Mouse (Mus musculus) ES-Bruce4 (cell line): ENCODE results near the gene Tnfsf10. TPM values are rescaled to one million over a fixed set of nuclear protein-coding genes. Genes with fewer than 3 reads are reported as not detected.

ENCODE experiments used
- H3K27ac ChIP-seq: 2 replicates; pipeline ENCODE4 v1.5.1; 2012; ENCODE audit warnings: low read length, inconsistent platforms; ENCODE audit not compliant: insufficient read depth
- H3K27me3 ChIP-seq: 2 replicates; pipeline ENCODE4 v1.6.1; 2012; ENCODE audit warnings: mild to moderate bottlenecking, low read length, inconsistent platforms; ENCODE audit not compliant: control insufficient read depth, poor library complexity, insufficient read depth, severe bottlenecking
- H3K36me3 ChIP-seq: 2 replicates; pipeline ENCODE4 v1.6.1; 2012; ENCODE audit warnings: inconsistent platforms, mild to moderate bottlenecking, low read length, moderate library complexity; ENCODE audit not compliant: control insufficient read depth, poor library complexity, insufficient read depth, severe bottlenecking
- H3K4me1 ChIP-seq: one replicate; pipeline ENCODE4 v1.8.1; 2011; ENCODE audit warnings: low read length; ENCODE audit not compliant: control insufficient read depth, insufficient read depth
- H3K4me3 ChIP-seq: 2 replicates; pipeline ENCODE4 v1.5.1; 2011; ENCODE audit warnings: low read depth, mild to moderate bottlenecking, low read length
- H3K9ac ChIP-seq: 2 replicates; pipeline ENCODE4 v1.6.1; 2012; ENCODE audit warnings: low read depth, mild to moderate bottlenecking, inconsistent platforms; ENCODE audit not compliant: poor library complexity, severe bottlenecking
- H3K9me3 ChIP-seq: replicated peaks from 2 replicates; pipeline ENCODE4 v1.6.1; 2012; ENCODE audit warnings: mild to moderate bottlenecking, low read length, inconsistent platforms; ENCODE audit not compliant: control insufficient read depth, poor library complexity, insufficient read depth, severe bottlenecking
- CTCF ChIP-seq: IDR thresholded peaks from one replicate; pipeline ENCODE4 v1.8.1; 2011; ENCODE audit warnings: low read depth, low read length
- EP300 ChIP-seq: IDR thresholded peaks from 2 replicates; pipeline ENCODE4 v1.6.1; 2011; ENCODE audit warnings: low read depth, low read length; ENCODE audit not compliant: insufficient read depth
- POLR2A ChIP-seq: IDR thresholded peaks from one replicate; pipeline ENCODE4 v1.8.1; 2011; ENCODE audit warnings: low read length; ENCODE audit not compliant: insufficient read depth
- polyA plus RNA-seq: library from polyadenylated mRNA; stranded (reverse); fragments of >200 nt; gene quantifications from 2 replicates; pipeline ENCODE4 v1.2.4, GENCODE M21; 2011; ENCODE audit warnings: low read depth; ENCODE audit not compliant: missing spikeins, insufficient read depth, insufficient read length

The Tnfsf10 gene
- polyA plus RNA-seq, 1 experiment: not detected

DNA sequence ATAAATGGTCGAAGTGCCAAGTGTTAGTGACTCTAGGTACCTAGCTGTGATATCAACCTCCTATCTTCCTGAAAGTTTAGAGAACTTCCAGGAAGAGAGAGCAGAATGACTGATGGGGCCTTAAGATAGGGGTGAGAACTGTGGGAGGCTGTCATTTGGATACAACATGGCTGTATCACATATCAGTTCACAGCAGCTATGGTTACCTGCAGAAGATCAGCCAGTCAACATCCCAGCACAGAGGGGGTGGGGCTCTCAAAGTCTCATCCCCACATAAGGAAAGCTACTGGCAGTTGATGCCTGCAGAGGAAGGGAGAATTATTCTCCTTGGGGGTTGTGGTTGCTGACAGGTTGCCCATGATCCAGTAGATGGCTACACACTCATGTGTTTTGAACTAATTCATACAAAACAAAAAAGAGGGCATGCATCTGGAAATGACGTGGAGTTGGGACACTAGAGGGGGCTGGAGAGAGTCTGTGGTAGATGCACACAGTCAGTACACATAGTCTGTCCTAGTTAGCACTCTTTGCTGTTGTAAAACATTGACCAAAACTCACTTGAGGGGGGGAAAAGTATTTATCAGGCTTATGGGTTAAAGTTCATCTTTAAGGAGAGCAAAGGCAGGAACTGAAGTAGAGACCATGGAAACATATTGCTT is 2.2 kb upstream of the Tnfsf10 start:
- H3K27me3 ChIP-seq: no peaks in the 10 kb centered on the region
- no peak overlapping the region for H3K9ac ChIP-seq
- H3K9me3 ChIP-seq: no peaks in the 10 kb centered on the region
- TF ChIP-seq POLR2A (no peak), EP300 (no peak), CTCF (no peak)
- H3K27ac ChIP-seq: no peak overlapping the region
- no peaks in the 10 kb centered on the region for H3K4me1 ChIP-seq
- H3K36me3 ChIP-seq: no peaks in the 10 kb centered on the region
- no peak overlapping the region for H3K4me3 ChIP-seq

DNA sequence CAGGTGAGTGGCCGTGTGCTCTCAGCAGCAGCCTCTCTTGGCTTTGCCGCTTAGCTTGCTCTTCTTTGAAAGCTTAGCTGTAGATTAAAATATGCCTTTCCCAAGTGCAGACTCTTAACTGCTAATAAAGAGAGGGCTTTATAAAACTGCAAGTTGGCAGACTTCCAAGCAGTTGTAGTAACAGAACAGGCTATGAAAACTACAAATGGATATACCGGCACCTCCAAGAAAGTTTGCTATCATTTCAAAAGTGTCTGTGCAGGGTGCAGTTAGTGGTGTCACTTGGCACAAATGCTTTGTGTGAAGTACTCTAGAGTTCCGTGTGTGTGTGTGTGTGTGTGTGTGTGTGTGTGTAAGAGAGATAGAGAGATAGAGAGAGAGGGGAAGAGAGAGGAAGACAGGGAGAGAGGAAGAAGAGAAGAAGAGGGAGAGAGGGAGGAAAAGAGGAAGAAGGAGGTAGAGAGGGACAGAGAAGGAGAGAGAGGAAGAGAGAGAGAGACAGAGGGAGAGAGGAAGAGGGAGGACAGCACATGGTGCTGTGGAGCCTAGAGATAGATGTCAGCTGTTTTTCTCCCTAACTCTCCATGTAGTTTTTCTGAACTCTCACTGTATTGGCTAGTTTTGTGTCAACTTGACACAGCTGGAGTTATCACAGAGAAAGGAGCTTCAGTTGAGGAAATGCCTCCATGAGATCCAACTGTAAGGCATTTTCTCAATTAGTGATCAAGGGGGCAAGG is 628 bp downstream of the Tnfsf10 start:
- no peaks in the 10 kb centered on the region for H3K36me3 ChIP-seq
- H3K27me3 ChIP-seq: no peaks in the 10 kb centered on the region
- H3K4me3 ChIP-seq: no peak overlapping the region
- no peaks in the 10 kb centered on the region for H3K9me3 ChIP-seq
- no peaks in the 10 kb centered on the region for H3K4me1 ChIP-seq
- no peak overlapping the region for H3K9ac ChIP-seq
- H3K27ac ChIP-seq: no peak overlapping the region
- TF ChIP-seq POLR2A (no peak), EP300 (no peak), CTCF (no peak)

DNA sequence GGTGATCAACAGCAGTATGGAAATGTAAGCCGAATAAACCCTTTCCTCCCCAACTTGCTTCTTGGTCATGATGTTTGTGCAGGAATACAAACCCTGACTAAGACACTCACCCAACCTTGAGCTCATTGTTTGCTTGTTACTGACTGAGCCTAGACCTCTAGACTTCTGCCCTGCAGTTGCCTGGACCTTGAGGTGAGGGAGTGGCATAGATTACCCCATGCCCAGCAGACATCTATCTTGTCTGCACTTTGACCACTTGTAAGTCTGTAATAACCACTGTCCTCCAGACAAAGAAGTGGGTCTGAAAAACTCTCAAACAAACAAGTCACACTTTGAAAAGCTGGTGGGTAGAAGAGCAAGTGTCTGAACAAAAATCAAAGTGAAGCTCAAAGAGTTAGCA is 2.8 kb downstream of the Tnfsf10 start:
- Histone ChIP-seq H3K36me3 (no peaks in the 10 kb centered on the region), H3K4me1 (no peaks in the 10 kb centered on the region), H3K27ac (no peak overlapping the region), H3K9me3 (no peaks in the 10 kb centered on the region), H3K4me3 (no peak overlapping the region), H3K9ac (no peak overlapping the region), H3K27me3 (no peaks in the 10 kb centered on the region)
- TF ChIP-seq POLR2A (no peak), EP300 (no peak), CTCF (no peak)

DNA sequence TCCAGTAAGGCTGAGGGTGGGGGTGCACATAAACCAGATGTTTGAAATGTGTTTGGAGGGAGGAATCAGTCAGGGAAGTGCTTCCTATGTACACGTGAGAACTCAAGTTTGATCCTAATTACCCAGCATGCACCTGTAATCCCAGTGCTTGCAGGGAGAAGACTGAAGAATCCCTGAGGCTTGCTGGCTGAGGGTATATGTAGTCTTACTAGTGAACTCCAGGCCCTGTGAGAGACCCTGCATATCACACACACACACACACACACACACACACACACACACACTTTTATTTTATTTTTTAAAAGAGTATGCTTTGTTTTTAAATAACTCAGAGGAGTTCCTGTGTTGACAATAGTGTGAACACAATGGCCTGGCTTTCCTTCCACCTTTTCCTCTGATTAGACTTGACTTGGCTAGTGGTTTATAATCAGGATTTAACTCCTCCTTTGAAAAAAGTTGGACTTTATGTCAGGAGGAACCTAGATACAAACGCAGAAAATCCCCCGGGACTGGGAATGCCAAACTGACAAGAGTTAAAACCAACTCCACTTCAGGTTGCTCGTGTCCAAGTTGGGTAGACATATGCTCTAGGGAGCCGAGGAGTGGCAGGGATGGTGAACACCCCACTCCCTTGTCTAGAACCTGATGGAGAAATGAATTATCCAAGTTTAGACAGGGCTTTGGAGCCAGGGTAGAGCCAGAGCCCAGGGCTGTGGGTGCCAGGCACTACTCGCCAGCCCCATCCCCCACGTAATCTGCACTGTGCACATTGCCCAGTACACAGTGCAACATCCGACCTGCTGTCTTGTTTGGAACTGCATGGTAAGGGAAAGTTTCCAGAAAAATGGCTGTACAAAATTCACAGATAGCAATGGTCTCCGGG is 4.0 kb downstream of the Tnfsf10 start:
- H3K27ac ChIP-seq: no peak overlapping the region
- H3K36me3 ChIP-seq: no peaks in the 10 kb centered on the region
- no peak for TF ChIP-seq EP300
- no peak for TF ChIP-seq POLR2A
- no peak overlapping the region for H3K9ac ChIP-seq
- H3K4me3 ChIP-seq: no peak overlapping the region
- H3K4me1 ChIP-seq: no peaks in the 10 kb centered on the region
- no peaks in the 10 kb centered on the region for H3K27me3 ChIP-seq
- H3K9me3 ChIP-seq: no peaks in the 10 kb centered on the region

DNA sequence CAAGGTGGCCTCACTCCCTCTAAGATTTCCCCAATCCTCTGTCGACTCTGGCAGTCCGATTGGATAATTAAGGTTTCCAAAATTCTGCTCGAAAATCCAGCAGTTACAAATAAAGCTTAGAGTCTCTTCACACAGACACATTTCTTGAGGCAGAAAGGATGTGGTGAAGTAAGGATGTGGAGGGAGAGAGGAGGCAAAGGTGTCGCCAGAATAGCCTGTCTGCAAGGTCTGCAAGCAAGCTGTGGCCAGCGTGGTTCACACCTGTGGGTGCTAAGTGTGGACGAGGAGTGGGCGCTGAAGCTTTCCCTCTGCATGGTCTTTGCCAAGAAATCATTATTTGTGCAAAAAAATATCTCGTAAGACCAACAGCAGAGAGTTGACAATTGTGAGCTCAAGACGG is 5.8 kb downstream of the Tnfsf10 start:
- no peaks in the 10 kb centered on the region for H3K9me3 ChIP-seq
- TF ChIP-seq POLR2A (no peak), CTCF (no peak), EP300 (no peak)
- H3K27me3 ChIP-seq: no peaks in the 10 kb centered on the region
- H3K4me1 ChIP-seq: no peaks in the 10 kb centered on the region
- H3K9ac ChIP-seq: no peak overlapping the region
- H3K36me3 ChIP-seq: no peaks in the 10 kb centered on the region
- H3K27ac ChIP-seq: no peak overlapping the region
- no peak overlapping the region for H3K4me3 ChIP-seq

DNA sequence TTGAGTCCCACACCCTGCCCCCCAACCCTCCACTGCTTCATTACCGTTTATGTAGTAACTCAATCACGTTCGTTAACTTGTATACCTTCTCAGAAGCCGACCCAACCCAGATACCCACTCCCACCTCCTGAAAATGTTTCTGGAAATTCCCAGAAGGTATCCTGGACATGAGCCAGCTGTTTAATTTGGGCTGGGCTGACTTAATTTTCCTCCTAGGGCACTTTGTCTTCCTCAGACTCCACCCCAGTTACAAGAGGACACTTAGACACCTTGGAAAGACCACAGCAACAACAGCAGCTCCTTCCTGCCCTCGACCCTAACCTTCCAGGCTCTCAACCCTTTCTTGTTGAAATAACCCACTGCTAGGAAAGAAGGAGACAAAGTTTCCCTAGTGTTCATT is 6.7 kb downstream of the Tnfsf10 start:
- Histone ChIP-seq H3K9ac (no peak overlapping the region), H3K4me3 (no peak overlapping the region)

More for the DNA sequence above, 6.7 kb downstream of the Tnfsf10 start:
- Histone ChIP-seq H3K27me3 (no peaks in the 10 kb centered on the region), H3K9me3 (no peaks in the 10 kb centered on the region), H3K4me1 (no peaks in the 10 kb centered on the region), H3K36me3 (no peaks in the 10 kb centered on the region), H3K27ac (no peak overlapping the region)
- no peak for TF ChIP-seq EP300
- no peak for TF ChIP-seq POLR2A
- TF ChIP-seq CTCF: no peak
